ENCODE assay signal across 9 mouse cellular contexts in genomic region chr17:25716711-25717637, GRCm38 (mm10). TPM values are rescaled to one million over a fixed set of nuclear protein-coding genes. Genes with fewer than 3 reads are reported as not detected.
A peak's percentile ranks its signal among the peaks of the same experiment; 100 is the strongest.
DNase-seq lines count a peak whose midpoint lies in the region; ATAC-seq and TF ChIP-seq lines count a peak whose summit lies in the region.
"Had no signal": no experiment of that assay in that cellular context is flagged by ENCODE, and none has a peak within 500 bp of the region (broad histone marks: within the 10 kb centered on the region; RNA-seq: fewer than 3 reads in every experiment).

TSS of gene Gng13 (plus strand) at chr17:25717171.

- peak within 1 kb of the TSS; percentile 44 for H3K4me3 ChIP-seq in heart, embryonic 14.5 days (ENCODE audit: control insufficient read depth in 1 of 2, insufficient read depth in 1 of 2, low read depth in 1 of 2, low read length in 2 of 2)
- H3K4me3 ChIP-seq in midbrain, postnatal 0 days (ENCODE audit: low read depth, low read length) = peak within 1 kb of the TSS; percentile 44

- peaks cover 4 to 8% of the 10 kb centered on the region in 2 experiments; a peak in 1 of 4 replicates for H3K4me1 ChIP-seq in heart, embryonic 14.5 days (ENCODE audit: control insufficient read depth in 2 of 2, insufficient read depth in 2 of 2, low read length in 2 of 2)
- no peaks in the 10 kb centered on the region for H3K4me1 ChIP-seq in midbrain, postnatal 0 days (ENCODE audit: insufficient read depth, low read length)

- no peak within 1 kb of the TSS for H3K27ac ChIP-seq in heart, embryonic 14.5 days (replicated peaks in 1 of 2; ENCODE audit: control insufficient read depth in 1 of 2, insufficient read depth in 1 of 2, low read depth in 2 of 2, low read length in 2 of 2)
- H3K27ac ChIP-seq in midbrain, postnatal 0 days (ENCODE audit: low read depth, low read length) = no peak within 1 kb of the TSS

- H3K9me3 ChIP-seq in heart, embryonic 14.5 days (ENCODE audit: control insufficient read depth, low read length) = no peaks in the 10 kb centered on the region
- H3K9me3 ChIP-seq in midbrain, postnatal 0 days (ENCODE audit: low read length) = no peaks in the 10 kb centered on the region

- H3K9ac ChIP-seq in heart, embryonic 14.5 days (ENCODE audit: low read length) = peak within 1 kb of the TSS; percentile 65
- H3K9ac ChIP-seq in midbrain, postnatal 0 days (replicated peaks; ENCODE audit: low read length, poor library complexity, severe bottlenecking) = peak within 1 kb of the TSS; percentile 52; the same call in 1 of the 2 replicates

- intact Hi-C loops in heart, postnatal 10 days (cut with DNase I) = no loop called here

- WGBS in heart, embryonic 14.5 days = under 1% methylated on average over 45 of the region's 45 CpGs
- 2% methylated on average over 45 of the region's 45 CpGs for WGBS in midbrain, postnatal 0 days

- DNase-seq in heart, adult 8-10 months (ENCODE audit: low spot score) = no peak
- peak; percentile 45 for DNase-seq in brain, adult 2 months (ENCODE audit: low read depth, low spot score)
- peak; percentile 17 to 25 for DNase-seq in heart, postnatal 10 days
- DNase-seq in left cerebral cortex, adult 8-10 months (ENCODE audit: low spot score in 2 of 2) = peak in 1 of 2 experiments; percentile 26
- DNase-seq in midbrain, postnatal 0 days (ENCODE audit: low spot score) = no peak
- DNase-seq in spleen, postnatal 4 days (ENCODE audit: low spot score in 2 of 2) = no peak

- peaks cover 23% of the 10 kb centered on the region for H3K36me3 ChIP-seq in heart, embryonic 14.5 days (ENCODE audit: control insufficient read depth, insufficient read depth, low read length)
- H3K36me3 ChIP-seq in midbrain, postnatal 0 days (ENCODE audit: insufficient read depth, low read length) = no peaks in the 10 kb centered on the region; the same call in 1 of the 2 replicates

- peaks cover 21% of the 10 kb centered on the region for H3K27me3 ChIP-seq in heart, embryonic 14.5 days (ENCODE audit: control insufficient read depth, insufficient read depth, low read length)
- peaks cover 16% of the 10 kb centered on the region for H3K27me3 ChIP-seq in midbrain, postnatal 0 days (ENCODE audit: insufficient read depth, low read length)
- H3K27me3 ChIP-seq: Patski had no signal

- peak within 1 kb of the TSS; percentile 85 for H3K4me2 ChIP-seq in heart, embryonic 14.5 days (ENCODE audit: low read length)
- H3K4me2 ChIP-seq in midbrain, postnatal 0 days (ENCODE audit: low read depth, low read length, poor library complexity, severe bottlenecking) = peak within 1 kb of the TSS; percentile 87

- no peak for ATAC-seq in heart, embryonic 14.5 days (ENCODE audit: insufficient number of reproducible peaks, insufficient read depth, low FRiP score, low read depth)
- ATAC-seq in midbrain, postnatal 0 days (ENCODE audit: low FRiP score) = peak; percentile 36; the same call in 1 of the 2 replicates
- no peak for ATAC-seq in megakaryocyte, adult 5-6 weeks (ENCODE audit: poor library complexity, severe bottlenecking)
- ATAC-seq: Patski had no signal

- no peak for TF ChIP-seq CTCF in midbrain, postnatal 0 days (IDR thresholded peaks at IDR 0.05)

RNA-seq across cellular contexts. Expression of gene Gng13, which starts in this region (rescaled TPM):
- 2.4 and 3.7 TPM in 2 replicates for polyA plus RNA-seq in heart, embryonic 14.5 days (2014; fragmentation: Nextera tagmentation; extraction: Ambion mirVana)
- 1 to 10 TPM in 2 of 4 experiments, not detected in 2; 1.1 to 2.0 TPM for total RNA-seq in heart, adult 8-10 months (2022)
- total RNA-seq in heart, postnatal 10 days (2021) = 1 to 10 TPM in 1 of 2 experiments, under 1 TPM in 1; 0.38 to 1.9 TPM
- 100 to 1,000 TPM; 125 to 148 (median 137) TPM for total RNA-seq in left cerebral cortex, adult 8-10 months (2022)
- 34.4 and 42.2 TPM in 2 replicates for total RNA-seq in midbrain, postnatal 0 days (2014; rRNA removed)
- polyA plus RNA-seq in midbrain, postnatal 0 days (2015; fragmentation: Nextera tagmentation; extraction: Ambion mirVana) = 21.0 and 25.8 TPM in 2 replicates
- total RNA-seq in megakaryocyte, adult 5-6 weeks (2015) = not detected in 2 replicates
- total RNA-seq in megakaryocyte, adult 5-6 weeks (2017) = not detected in 2 replicates
- polyA plus RNA-seq: Patski had no signal

Comparison
In these comparisons a context has a peak if more than half of its experiments do, and no peak if none do; other contexts are left out.
1. RNA of gene Gng13 (total RNA-seq): 125 to 148 TPM in left cerebral cortex, adult 8-10 months and 34.4 to 42.2 TPM in midbrain, postnatal 0 days; 0.38 to 1.9 TPM in heart, postnatal 10 days, 1.1 to 2.0 TPM in heart, adult 8-10 months and not detected in megakaryocyte, adult 5-6 weeks; every median in the first group is over 10 times any median in the second.
2. DNase-seq: peak in brain, adult 2 months (single experiment) and heart, postnatal 10 days (2 of 2); none in heart, adult 8-10 months (single experiment), midbrain, postnatal 0 days (single experiment) and spleen, postnatal 4 days (0 of 2).